Mouse (Mus musculus): ENCODE measurements around the gene Amd1.

The Amd1 gene

GRCm38 (mm10) chr10:40301181-40302075 lies 558 bp downstream of the Amd1 start:
- DNase-seq, result peak; percentile 35

DNA sequence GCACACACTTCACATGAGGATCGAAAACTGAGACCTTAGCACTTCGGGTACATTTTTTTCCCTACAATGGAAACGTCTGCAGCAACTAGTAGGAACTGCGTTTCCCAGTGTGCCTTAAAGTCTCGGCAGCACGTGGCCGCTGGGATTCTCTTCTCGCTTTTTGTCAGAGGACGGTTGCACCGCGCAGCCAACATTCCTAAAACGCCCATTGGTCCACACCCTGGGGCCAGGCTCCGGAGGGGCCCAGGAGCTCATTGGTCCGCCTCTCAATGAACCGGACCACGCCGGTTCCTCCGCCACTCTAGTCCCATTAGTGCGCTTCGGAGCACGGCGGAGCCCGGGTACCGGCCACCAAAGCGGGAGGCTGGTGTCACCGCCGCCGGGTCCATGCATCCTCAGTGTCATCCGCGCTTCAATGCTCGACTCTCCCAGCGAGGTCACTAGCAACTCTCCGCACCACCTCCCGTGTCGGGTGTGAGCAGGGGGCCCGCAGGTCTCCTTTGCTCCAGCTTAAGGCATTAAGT lies 1.3 kb downstream of the Amd1 start:
- DNase-seq, result peak; percentile 84

GRCm38 (mm10) chr10:40292640-40293039 lies 9.3 kb downstream of the Amd1 start:
- no peak for DNase-seq

GRCm38 (mm10) chr10:40286767-40287166 lies 15.2 kb downstream of the Amd1 start:
- DNase-seq, result no peak

DNA sequence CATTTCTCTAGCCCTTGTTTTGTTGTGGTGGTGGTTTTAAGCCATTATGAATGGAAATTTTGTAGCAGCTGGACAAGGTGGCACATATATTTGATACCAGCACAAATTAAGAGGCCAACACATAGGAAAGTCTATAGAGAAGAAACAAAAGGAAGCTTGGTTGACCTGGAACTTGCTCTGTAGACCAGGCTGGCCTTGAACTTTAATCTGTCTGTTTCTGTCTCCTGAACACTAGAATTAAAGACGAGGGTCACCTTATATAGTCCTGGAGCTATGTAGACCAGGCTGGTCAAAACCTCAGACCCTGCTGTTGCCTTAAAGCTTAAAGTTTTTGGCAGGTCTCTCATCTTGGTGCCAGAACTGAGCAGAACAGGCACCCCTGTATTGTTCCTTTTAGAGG lies 16.4 kb downstream of the Amd1 start:
- DNase-seq, result no peak

- no peak for DNase-seq
Measured at GRCm38 (mm10) chr10:40284997-40285396, 17.0 kb downstream of the Amd1 start.

- DNase-seq, result peak; percentile 49
Measured at GRCm38 (mm10) chr10:40284179-40284831, 17.7 kb downstream of the Amd1 start.

- DNase-seq, result no peak
Measured at GRCm38 (mm10) chr10:40283636-40284035, 18.4 kb downstream of the Amd1 start.

DNA sequence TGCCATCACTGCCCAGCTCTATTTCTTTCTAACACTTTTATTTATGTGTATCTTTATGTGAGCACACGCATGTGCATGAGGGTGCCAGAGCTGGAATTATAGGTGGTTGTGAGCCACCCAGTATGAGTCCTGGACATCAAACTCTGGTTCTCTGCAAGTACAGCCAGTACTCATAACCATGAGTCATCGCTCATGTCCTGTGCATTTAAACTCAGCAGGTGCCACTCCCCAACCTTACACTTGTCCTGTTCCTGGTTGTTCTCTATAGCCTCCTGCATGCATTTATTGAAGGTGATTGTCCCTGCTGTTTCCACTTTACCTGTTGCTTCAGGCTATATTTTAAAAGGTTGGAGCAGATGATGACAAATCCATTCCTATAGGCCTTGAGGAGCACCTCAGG lies 20.4 kb downstream of the Amd1 start:
- no peak for DNase-seq

- no peak for DNase-seq
Measured at GRCm38 (mm10) chr10:40278317-40278716, 23.7 kb downstream of the Amd1 start.

DNA sequence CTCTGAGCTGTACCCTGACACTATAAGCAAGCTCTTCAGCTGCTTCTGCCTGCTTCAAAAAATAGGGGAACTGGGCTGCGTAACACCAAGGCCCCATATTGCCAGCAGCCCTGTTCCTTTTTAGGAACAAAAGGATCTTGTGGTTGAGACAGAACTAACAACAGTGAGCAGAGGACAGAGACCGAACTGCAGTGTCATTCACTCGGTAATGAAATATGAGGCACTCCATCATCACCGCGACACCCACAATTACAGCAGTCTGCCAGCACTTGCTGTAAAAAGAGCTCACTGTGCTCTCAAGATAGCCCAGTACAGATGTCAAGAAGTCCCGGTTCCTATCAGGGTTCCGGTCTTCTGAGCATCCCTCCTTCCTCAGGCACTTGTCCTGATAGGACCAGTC lies 26.0 kb downstream of the Amd1 start:
- DNase-seq, result no peak

DNA sequence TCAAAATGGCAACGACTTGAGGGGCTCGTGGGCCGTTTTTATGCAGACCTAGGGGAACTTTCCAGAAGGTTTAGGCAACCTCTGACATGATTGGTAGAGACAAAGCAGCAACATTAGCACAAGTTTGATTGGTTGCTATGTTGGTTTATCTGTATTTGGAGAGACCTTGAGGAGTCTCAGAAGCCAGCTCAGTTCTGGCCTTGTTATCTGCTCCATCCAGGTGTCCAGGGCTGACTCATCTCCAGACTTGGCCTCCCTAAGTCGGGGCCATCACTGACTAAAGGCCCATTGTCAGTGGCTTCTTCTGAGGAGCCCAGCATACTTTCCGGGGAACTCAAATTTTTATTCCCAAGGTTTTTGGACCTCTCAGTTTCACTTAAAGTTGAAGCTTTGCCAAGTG lies 28.0 kb downstream of the Amd1 start:
- no peak for DNase-seq

DNA sequence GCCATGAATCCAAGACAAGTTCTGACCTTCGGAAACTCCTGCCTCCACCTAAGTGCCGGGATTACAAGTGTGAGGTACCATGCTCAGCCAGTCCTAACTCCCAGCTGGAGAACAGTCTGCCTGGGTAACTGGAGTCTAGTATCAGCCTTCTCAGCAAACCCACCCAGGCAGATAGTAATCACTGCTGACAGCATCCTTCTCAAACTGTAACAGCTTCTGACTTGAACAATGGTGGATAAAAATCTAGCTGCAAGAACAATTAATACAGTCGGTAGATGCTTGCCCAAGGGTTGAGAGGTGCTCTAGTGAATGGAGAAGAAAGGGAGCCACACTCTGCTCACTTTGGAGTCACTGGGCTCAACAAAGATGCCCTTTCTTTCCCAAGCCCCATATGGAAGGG lies 30.8 kb downstream of the Amd1 start:
- no peak for DNase-seq

- no peak for DNase-seq
Measured at GRCm38 (mm10) chr10:40264920-40265319, 37.1 kb downstream of the Amd1 start.

DNA sequence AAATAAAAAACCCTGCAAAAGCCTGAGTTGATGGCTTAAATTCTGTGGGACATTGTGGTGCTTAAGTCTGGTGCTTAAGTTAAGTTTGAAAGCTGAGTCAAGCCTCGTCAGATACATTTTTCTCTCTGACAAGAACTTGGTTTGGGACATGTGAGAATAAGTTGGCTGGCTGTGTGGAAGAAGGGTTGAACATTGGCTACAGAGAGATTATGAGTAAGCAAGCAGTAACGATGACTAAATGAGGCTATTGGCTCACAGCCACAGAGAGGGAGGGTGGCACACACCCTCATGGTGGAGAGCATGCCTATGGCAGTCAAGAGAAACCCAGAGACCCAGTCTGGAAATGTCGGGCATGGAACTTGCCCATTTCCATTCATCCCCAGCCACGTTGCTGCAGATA lies 38.3 kb downstream of the Amd1 start:
- DNase-seq, result no peak

DNA sequence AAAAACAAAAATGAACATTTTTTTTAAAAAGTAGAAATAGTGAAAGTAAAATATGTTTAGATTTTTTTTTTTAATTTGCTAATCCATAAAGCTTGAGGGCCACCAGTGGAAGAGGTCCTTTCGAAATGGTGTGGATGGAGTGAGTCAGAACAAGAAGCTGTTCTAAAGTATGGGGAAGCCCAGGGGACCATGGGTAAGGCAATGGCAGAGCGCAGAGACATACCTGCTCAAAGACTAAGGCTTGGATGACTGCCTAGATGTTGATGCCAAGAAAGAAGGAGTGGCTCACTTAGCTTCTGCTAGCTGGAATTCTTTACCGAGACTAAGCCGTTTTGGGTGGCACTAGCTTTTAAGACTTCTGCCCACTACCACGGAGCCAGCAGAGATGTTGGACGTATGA lies 39.8 kb downstream of the Amd1 start:
- no peak for DNase-seq

DNA sequence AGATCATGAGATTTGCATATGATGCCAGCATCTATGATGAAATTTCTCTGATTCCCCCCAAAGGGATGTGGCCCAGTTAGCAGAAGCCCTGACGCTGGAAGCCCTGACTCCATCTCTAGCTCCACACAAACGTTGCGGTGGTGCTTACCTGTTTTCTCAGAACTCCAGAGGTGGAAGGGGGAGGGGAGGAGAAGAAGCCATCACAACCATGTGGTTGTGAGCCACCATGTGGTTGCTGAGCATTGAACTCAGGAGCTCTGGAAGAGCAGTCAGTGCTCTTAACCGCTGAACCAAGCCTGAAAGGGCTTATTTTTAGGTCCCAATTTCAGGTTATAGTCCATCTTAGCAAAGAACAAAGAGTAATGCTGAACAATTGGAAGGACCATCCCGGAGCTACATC lies 41.7 kb downstream of the Amd1 start:
- DNase-seq, result no peak

GRCm38 (mm10) chr10:40259542-40259941 lies 42.4 kb downstream of the Amd1 start:
- no peak for DNase-seq

DNA sequence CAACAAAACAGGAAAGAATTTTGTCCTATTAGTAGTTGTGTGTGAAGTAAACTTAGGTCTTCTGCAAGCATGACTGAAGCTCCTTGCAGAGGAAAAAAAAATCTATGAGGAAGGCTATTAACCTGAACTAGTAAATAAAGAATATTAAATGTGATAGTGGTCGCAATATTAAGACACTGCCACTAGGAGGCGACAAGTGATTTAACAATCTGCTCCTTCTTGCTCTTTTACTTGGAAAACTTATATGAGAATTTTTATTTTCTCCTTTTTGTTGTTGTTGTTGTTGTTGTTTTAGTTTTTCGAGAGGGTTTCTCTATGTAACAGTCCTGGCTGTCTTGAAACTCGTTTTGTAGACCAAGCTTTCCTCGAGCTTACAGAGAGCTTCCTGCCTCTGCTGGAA lies 43.0 kb downstream of the Amd1 start:
- DNase-seq, result peak; percentile 51

GRCm38 (mm10) chr10:40258401-40258966 lies 43.5 kb downstream of the Amd1 start:
- peak; percentile 52 for DNase-seq

- peak; percentile 94 for DNase-seq
Measured at GRCm38 (mm10) chr10:40257414-40258255, 44.4 kb downstream of the Amd1 start, which contains the start of gene Gtf3c6. Gene Gtf3c6, minus strand, starts transcription at chr10:40258108.

- DNase-seq, result peak; percentile 41
Measured at GRCm38 (mm10) chr10:40256716-40257115, 45.3 kb downstream of the Amd1 start.

- DNase-seq, result no peak
Measured at GRCm38 (mm10) chr10:40250969-40251368, 51.0 kb downstream of the Amd1 start.

All from right cerebral cortex, adult 18-20 months (tissue).